Mouse (Mus musculus) cerebellum, adult 8-10 months (tissue): ENCODE data around the gene Gpr171.
"Not testable (repeated sequence)": the region's sequence is repeated elsewhere in the genome, so short reads cannot be mapped to it uniquely, and the experiment has no call there.

Source experiments
- DNase-seq: peaks from one replicate; pipeline ENCODE4 v3.0.0; 2022

Gene Gpr171

DNA sequence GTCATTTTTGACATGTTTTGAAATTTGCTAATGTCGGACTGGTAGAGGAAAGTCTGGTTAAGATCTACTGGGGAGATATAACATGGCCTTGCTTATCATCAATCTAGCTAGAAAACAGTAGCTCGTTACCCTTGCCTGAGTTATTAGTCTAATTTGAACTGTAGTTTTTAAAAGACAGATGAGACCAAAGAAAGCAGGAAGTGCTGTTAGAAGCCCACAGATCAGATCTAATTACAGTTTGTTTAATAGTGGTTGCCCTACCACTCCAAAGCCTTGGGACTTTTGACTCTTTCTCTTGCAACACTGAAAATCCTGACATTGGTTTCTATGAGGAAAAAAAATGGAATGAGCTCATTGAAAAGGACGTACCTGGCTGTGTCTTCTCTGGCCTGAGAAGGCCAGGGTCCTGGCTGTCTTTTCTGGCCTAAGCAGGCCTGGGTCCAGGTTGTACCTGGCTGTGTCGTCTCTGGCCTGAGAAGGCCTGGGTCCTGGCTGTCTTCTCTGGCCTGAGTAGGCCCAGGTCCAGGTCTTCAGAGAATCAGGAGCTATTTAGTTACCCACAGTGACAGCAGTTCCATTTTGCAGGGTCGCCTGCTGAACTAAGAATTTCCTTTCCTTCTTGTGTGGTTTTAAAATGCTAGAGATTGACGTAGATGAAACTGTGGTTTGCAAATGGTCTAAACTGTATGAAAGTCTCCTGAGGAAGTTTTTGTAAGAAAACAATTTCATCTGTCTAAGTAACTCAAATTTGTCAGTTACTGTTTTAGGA lies at the start of gene Gpr171:
Gene Gpr171 (minus strand): TSS at position 604 of the 769 bp plus-strand sequence.
- DNase-seq: no peak

DNA sequence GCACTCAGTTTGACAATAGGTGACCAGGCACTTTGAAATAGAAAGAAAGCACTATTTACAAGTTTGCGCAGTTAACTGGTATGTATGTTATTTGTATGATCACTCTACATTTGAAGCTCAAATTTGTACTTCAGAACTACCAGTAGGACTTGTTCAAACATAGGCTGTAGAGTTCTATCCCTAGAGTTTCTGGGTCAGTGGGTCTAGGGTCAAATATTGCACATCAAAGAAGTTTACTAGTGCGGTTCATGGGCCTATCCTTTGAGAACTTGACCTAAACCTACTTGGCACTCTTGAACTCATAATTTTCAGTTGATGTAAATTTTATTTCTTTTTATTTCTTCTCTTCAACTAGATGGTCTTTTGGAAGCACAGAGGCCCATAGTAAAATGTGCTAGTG lies 49.0 kb upstream of the Gpr171 start:
- DNase-seq: no peak

GRCm38 (mm10) chr3:59149646-59150045 lies 48.0 kb upstream of the Gpr171 start:
- no peak for DNase-seq

DNA sequence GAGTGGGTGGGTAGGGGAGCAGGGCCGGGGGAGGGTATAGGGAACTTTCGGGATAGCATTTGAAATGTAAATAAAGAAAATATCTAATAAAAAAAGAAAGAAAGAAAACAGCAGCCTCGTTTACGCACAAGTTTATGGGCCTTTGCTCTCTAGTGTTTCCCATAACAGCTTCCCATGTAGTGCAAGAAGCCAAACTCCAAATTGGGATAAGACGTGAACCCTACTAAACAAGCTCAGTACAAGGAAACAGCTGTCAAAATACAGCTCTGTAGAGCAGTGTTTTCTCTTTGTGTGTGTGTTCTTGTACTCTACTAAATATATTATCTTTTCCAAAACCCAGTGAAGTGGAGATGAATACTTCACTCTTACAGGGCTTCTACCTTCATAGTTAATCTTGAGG lies 43.6 kb upstream of the Gpr171 start:
- DNase-seq: no peak

- DNase-seq: no peak
Observed at GRCm38 (mm10) chr3:59141507-59142305, 40.1 kb upstream of the Gpr171 start.

- not testable (repeated sequence) for DNase-seq
Observed at GRCm38 (mm10) chr3:59140941-59141340, 39.3 kb upstream of the Gpr171 start.

- DNase-seq: no peak
Observed at GRCm38 (mm10) chr3:59140115-59140514, 38.5 kb upstream of the Gpr171 start.

DNA sequence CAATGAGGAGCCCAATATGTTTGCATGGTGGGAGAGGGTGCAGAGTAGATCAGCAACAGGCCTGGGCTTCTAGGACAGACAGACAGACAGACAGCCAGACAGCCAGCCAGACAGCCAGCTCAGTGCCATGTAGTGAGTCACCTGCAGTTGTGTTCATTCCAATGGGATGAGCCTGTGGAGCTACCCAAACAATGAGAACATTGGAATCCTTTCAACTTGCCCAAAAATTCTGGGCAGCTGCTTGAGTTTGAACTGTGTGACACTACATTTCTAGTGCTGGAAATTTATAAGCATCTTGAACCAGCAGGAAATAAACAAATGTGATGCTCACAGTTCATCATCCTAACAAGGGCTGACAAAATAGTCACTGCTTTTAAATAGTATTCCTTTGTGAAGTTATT lies 38.0 kb upstream of the Gpr171 start:
- DNase-seq: no peak

DNA sequence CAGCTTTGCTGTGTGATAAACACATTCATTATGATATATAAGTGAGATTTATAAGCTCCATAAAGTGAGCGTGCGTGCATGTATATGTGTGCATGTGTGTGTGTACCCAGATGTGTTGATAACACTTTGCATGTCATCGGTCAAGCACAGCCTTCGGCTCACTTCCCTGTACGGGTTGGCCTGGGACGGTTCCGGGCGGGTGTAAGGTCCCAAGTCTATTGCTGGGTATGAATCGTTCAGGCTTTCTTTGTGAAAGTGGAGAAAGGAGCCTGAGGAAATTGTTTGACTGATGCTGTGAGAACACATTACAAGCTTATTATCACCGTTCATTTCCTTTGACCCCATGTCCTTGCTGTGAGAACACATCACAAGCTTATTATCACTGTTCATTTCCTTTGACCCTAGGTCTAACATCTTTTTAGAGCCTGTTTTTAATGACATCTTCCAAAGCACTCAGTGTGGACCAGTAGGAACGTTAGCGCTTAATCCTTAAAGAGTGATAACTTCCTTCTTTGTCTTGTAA lies 37.4 kb upstream of the Gpr171 start:
- no peak for DNase-seq

- no peak for DNase-seq
Observed at GRCm38 (mm10) chr3:59135911-59136653, 34.5 kb upstream of the Gpr171 start.

DNA sequence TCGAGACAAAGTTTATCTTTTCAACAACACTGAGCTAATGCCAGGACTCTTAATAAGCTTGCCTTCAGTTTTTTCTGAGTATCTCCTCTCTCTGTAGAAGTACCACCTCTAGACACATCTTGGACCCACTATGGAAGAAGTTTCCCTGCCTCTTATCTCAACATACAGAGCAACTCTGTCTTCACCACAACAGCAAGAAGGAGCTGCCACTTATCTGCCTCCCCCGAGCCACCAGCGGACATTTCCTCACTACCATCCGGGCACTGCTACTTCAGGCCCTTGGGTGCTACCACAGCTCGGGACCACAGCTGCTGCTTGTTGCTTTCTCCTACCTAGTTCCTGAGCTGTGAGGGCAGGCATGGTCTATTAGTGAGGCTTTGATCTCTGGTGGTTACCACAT lies 31.6 kb upstream of the Gpr171 start:
- no peak for DNase-seq

DNA sequence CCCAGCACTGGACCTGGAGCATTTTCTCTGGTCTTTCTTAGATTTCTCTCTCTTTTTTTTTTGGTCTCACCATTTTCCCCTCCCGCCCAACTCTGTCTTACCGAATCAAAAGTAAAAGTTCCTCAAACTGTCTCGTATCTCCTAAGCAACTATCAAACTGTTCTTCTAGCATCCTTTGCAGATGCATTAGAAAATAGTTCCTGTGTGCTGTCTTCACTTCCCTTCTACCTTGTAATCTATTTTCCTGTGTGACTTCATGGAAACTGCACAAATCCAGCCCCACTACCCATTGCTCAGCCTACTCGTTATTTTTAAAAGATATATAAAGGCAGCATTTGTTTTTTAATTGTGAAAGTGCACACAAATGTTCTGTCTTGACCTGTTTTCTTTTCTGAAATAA lies 30.3 kb upstream of the Gpr171 start:
- no peak for DNase-seq

GRCm38 (mm10) chr3:59131081-59131480 lies 29.5 kb upstream of the Gpr171 start:
- no peak for DNase-seq

GRCm38 (mm10) chr3:59130431-59130830 lies 28.8 kb upstream of the Gpr171 start:
- DNase-seq: no peak

GRCm38 (mm10) chr3:59129547-59129946 lies 27.9 kb upstream of the Gpr171 start:
- no peak for DNase-seq

GRCm38 (mm10) chr3:59128681-59129080 lies 27.1 kb upstream of the Gpr171 start:
- no peak for DNase-seq

DNA sequence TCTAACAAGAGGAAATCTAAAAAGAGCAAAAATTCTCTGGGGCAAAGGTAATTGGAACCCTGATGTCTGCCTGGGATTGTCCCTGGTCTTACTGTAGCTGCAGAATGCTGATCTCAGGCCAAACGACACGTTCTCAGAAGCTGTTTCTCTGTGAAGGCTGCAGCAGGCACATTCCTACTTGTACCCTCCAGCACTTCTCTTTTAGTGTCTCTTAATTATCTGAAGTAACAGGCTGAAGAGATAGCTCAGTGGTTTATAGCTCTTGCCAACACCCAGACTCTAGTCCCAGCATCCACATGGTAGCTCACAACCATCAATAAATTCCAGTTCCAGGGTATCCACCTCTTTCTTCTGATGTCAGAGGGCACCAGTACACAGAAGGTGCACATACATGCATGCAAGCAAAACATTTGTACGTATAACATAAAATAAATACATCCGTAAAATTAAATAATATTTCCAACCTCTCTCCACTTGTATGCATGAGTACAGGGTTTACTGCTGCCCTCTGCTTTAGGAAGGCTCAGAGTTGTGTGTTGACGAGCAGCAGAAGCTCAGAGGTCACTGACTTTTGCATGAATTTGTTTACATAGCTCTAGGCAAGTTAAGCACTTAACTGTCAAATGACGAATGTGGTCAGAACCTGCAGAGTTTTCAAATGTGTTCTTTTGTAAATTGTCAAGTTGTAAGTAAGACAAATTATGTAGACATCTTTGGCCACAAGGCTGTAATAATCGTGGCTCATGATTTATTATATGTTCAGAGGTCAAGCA lies 24.3 kb upstream of the Gpr171 start:
- DNase-seq: no peak

- DNase-seq: no peak
Observed at GRCm38 (mm10) chr3:59125022-59125421, 23.4 kb upstream of the Gpr171 start.

GRCm38 (mm10) chr3:59121780-59122449 lies 20.3 kb upstream of the Gpr171 start:
- no peak for DNase-seq

GRCm38 (mm10) chr3:59121067-59121730 lies 19.6 kb upstream of the Gpr171 start:
- DNase-seq: no peak

GRCm38 (mm10) chr3:59113973-59114517 lies 12.4 kb upstream of the Gpr171 start:
- no peak for DNase-seq
